Mouse (Mus musculus): ENCODE measurements around the gene A730071L15Rik. TPM values are rescaled to one million over a fixed set of nuclear protein-coding genes. Genes with fewer than 3 reads are reported as not detected.

Gene A730071L15Rik
- polyA plus RNA-seq, 1 experiment from 2014 or later: 0.63 TPM

GRCm38 (mm10) chr11:6224541-6225229, 24.9 kb downstream of the A730071L15Rik start:
- Histone ChIP-seq H3K4me2 (no peak overlapping the region), H3K9ac (no peak overlapping the region), H3K4me1 (ENCODE audit: insufficient read depth) (no peaks in the 10 kb centered on the region), H3K27ac (ENCODE audit: low read depth) (no peak overlapping the region), H3K4me3 (ENCODE audit: low read depth, low read length) (no peak overlapping the region), H3K9me3 (ENCODE audit: low read depth, low read length) (no peaks in the 10 kb centered on the region), H3K36me3 (ENCODE audit: insufficient read depth) (no peaks in the 10 kb centered on the region), H3K27me3 (ENCODE audit: insufficient read depth, low read length) (no peaks in the 10 kb centered on the region)
- DNase-seq: no peak
- WGBS: 76% methylated on average over 14 of the region's 14 CpGs
- TF ChIP-seq CTCF (IDR thresholded peaks at IDR 0.05; ENCODE audit: low read depth): no peak
- no peak for ATAC-seq (ENCODE audit: insufficient read depth)

- H3K27me3 ChIP-seq (ENCODE audit: insufficient read depth, low read length): no peaks in the 10 kb centered on the region
- H3K4me3 ChIP-seq (ENCODE audit: low read depth, low read length): no peak within 1 kb of the TSS
- H3K36me3 ChIP-seq (ENCODE audit: insufficient read depth): no peaks in the 10 kb centered on the region
- WGBS: 66% methylated on average over 7 of the region's 7 CpGs
- no peaks in the 10 kb centered on the region for H3K4me1 ChIP-seq (ENCODE audit: insufficient read depth)
- H3K9ac ChIP-seq: no peak within 1 kb of the TSS
- no peaks in the 10 kb centered on the region for H3K9me3 ChIP-seq (ENCODE audit: low read depth, low read length)
- ATAC-seq (ENCODE audit: insufficient read depth): no peak
- no peak within 1 kb of the TSS for H3K27ac ChIP-seq (ENCODE audit: low read depth)
- H3K4me2 ChIP-seq: no peak within 1 kb of the TSS
- no peak for TF ChIP-seq CTCF (IDR thresholded peaks at IDR 0.05; ENCODE audit: low read depth)
- DNase-seq: no peak
Observed at GRCm38 (mm10) chr11:6230012-6230411, 30.2 kb downstream of the A730071L15Rik start, which contains the start of gene Npc1l1. Gene Npc1l1 (minus strand): TSS chr11:6230143.

GRCm38 (mm10) chr11:6233025-6233424, 33.2 kb downstream of the A730071L15Rik start:
- Histone ChIP-seq H3K36me3 (ENCODE audit: insufficient read depth) (no peaks in the 10 kb centered on the region), H3K4me3 (ENCODE audit: low read depth, low read length) (no peak overlapping the region), H3K4me1 (ENCODE audit: insufficient read depth) (no peaks in the 10 kb centered on the region), H3K9ac (no peak overlapping the region), H3K27ac (ENCODE audit: low read depth) (no peak overlapping the region), H3K4me2 (no peak overlapping the region), H3K27me3 (ENCODE audit: insufficient read depth, low read length) (no peaks in the 10 kb centered on the region), H3K9me3 (ENCODE audit: low read depth, low read length) (no peaks in the 10 kb centered on the region)
- 79% methylated on average over 4 of the region's 4 CpGs for WGBS
- TF ChIP-seq CTCF (IDR thresholded peaks at IDR 0.05; ENCODE audit: low read depth): no peak
- DNase-seq: no peak
- no peak for ATAC-seq (ENCODE audit: insufficient read depth)

GRCm38 (mm10) chr11:6244707-6245106, 44.9 kb downstream of the A730071L15Rik start:
- no peak overlapping the region for H3K9ac ChIP-seq
- no peak overlapping the region for H3K4me3 ChIP-seq (ENCODE audit: low read depth, low read length)
- no peak overlapping the region for H3K27ac ChIP-seq (ENCODE audit: low read depth)
- 38% methylated on average over 19 of the region's 19 CpGs for WGBS
- no peaks in the 10 kb centered on the region for H3K36me3 ChIP-seq (ENCODE audit: insufficient read depth)
- H3K27me3 ChIP-seq (ENCODE audit: insufficient read depth, low read length): no peaks in the 10 kb centered on the region
- no peak overlapping the region for H3K4me2 ChIP-seq
- DNase-seq: no peak
- ATAC-seq (ENCODE audit: insufficient read depth): no peak
- H3K4me1 ChIP-seq (ENCODE audit: insufficient read depth): no peaks in the 10 kb centered on the region
- H3K9me3 ChIP-seq (ENCODE audit: low read depth, low read length): no peaks in the 10 kb centered on the region
- no peak for TF ChIP-seq CTCF (IDR thresholded peaks at IDR 0.05; ENCODE audit: low read depth)

Other genes starting within 250 kb of the A730071L15Rik start
- 0.84 and 1.9 TPM in 2 replicates for gene Gck, start 249.9 kb upstream of the A730071L15Rik start, polyA plus RNA-seq (2014; fragmentation: Nextera tagmentation; extraction: Ambion mirVana)
- gene Ykt6, start 244.3 kb upstream of the A730071L15Rik start, polyA plus RNA-seq (2014; fragmentation: Nextera tagmentation; extraction: Ambion mirVana): 25.0 and 26.1 TPM in 2 replicates
- gene Camk2b, start 133.7 kb upstream of the A730071L15Rik start, polyA plus RNA-seq (2014; fragmentation: Nextera tagmentation; extraction: Ambion mirVana): 0.41 and 0.59 TPM in 2 replicates
- gene Nudcd3, start 386 bp downstream of the A730071L15Rik start, polyA plus RNA-seq (2014; fragmentation: Nextera tagmentation; extraction: Ambion mirVana): 37.0 and 38.6 TPM in 2 replicates
- gene Npc1l1, start 30.1 kb downstream of the A730071L15Rik start, polyA plus RNA-seq (2014; fragmentation: Nextera tagmentation; extraction: Ambion mirVana): 0.04 TPM in 1 of 2 replicates, not detected in the other
- 102 and 106 TPM in 2 replicates for gene Ddx56, start 67.7 kb downstream of the A730071L15Rik start, polyA plus RNA-seq (2014; fragmentation: Nextera tagmentation; extraction: Ambion mirVana)
- 79.2 and 91.0 TPM in 2 replicates for gene Tmed4, start 74.8 kb downstream of the A730071L15Rik start, polyA plus RNA-seq (2014; fragmentation: Nextera tagmentation; extraction: Ambion mirVana)
- 105 TPM in 2 replicates for gene Ogdh, start 91.6 kb downstream of the A730071L15Rik start, polyA plus RNA-seq (2014; fragmentation: Nextera tagmentation; extraction: Ambion mirVana)
- 11.8 and 12.9 TPM in 2 replicates for gene Zmiz2, start 189.0 kb downstream of the A730071L15Rik start, polyA plus RNA-seq (2014; fragmentation: Nextera tagmentation; extraction: Ambion mirVana)
- 6,177 and 6,257 TPM in 2 replicates for gene Ppia, start 215.4 kb downstream of the A730071L15Rik start, polyA plus RNA-seq (2014; fragmentation: Nextera tagmentation; extraction: Ambion mirVana)
- gene H2afv, start 244.4 kb downstream of the A730071L15Rik start, polyA plus RNA-seq (2014; fragmentation: Nextera tagmentation; extraction: Ambion mirVana): 562 and 581 TPM in 2 replicates